Mouse (Mus musculus) forebrain, embryonic 13.5 days (tissue): ENCODE results near the gene Notch1. TPM values are rescaled to one million over a fixed set of nuclear protein-coding genes. Genes with fewer than 3 reads are reported as not detected.
A peak's percentile ranks its signal among the peaks of the same experiment; 100 is the strongest.

Experiments
- ATAC-seq: fragments of 200-750 bp; cut with Nextera tagmentation; 2 replicates; pipeline ENCODE4 v1.8.0; 2017
- H3K27ac ChIP-seq: fragments of 300-500 bp; sonication (generic); 2 replicates; pipeline ENCODE4 v1.5.1; 2015; ENCODE audit warnings: inconsistent platforms, mild to moderate bottlenecking, moderate library complexity
- H3K27me3 ChIP-seq: fragments of 300-500 bp; sonication (generic); 2 replicates; pipeline ENCODE4 v1.6.1; 2015; ENCODE audit warnings: mild to moderate bottlenecking, inconsistent platforms
- H3K36me3 ChIP-seq: fragments of 300-500 bp; sonication (generic); 2 replicates; pipeline ENCODE4 v1.6.1; 2015; ENCODE audit warnings: mild to moderate bottlenecking, inconsistent platforms; ENCODE audit not compliant: poor library complexity, severe bottlenecking
- H3K4me1 ChIP-seq: fragments of 300-500 bp; sonication (generic); 2 replicates; pipeline ENCODE4 v1.6.1; 2015; ENCODE audit warnings: inconsistent platforms
- H3K4me2 ChIP-seq: fragments of 300-500 bp; sonication (generic); 2 replicates; pipeline ENCODE4 v1.6.1; 2015; ENCODE audit warnings: inconsistent platforms, mild to moderate bottlenecking, moderate library complexity
- H3K4me3 ChIP-seq: fragments of 300-500 bp; sonication (generic); 2 replicates; pipeline ENCODE4 v1.5.1; 2015; ENCODE audit warnings: mild to moderate bottlenecking, inconsistent platforms
- H3K9ac ChIP-seq: fragments of 300-500 bp; sonication (generic); 2 replicates; pipeline ENCODE4 v1.6.1; 2015; ENCODE audit warnings: mild to moderate bottlenecking, inconsistent platforms
- H3K9me3 ChIP-seq: fragments of 300-500 bp; sonication (generic); replicated peaks from 2 replicates; pipeline ENCODE4 v1.6.1; 2016; ENCODE audit warnings: inconsistent platforms
- WGBS: fragments of 180-500 bp; shearing (Covaris S2); methylation state at CpG from one replicate; pipeline ENCODE4 v1.1.7; 2015; 5-methylcytosine and 5-hydroxymethylcytosine counted together
- polyA plus RNA-seq: library from polyadenylated mRNA; unstranded; fragments of >200 nt; fragmentation: Nextera tagmentation; extraction: Ambion mirVana; gene quantifications from 2 replicates; pipeline ENCODE4 v1.2.1, GENCODE M21; 2015

Notch1 gene
- polyA plus RNA-seq, 1 experiment from 2014 or later: 28.1 TPM

- Histone ChIP-seq H3K36me3 (peaks cover 48% of the 10 kb centered on the region), H3K9me3 (no peaks in the 10 kb centered on the region), H3K4me2 (peak overlapping the region; percentile 76), H3K27me3 (no peaks in the 10 kb centered on the region), H3K4me3 (0 out of 2 replicates have a peak overlapping the region, but pooled peaks have one; percentile 2), H3K4me1 (peaks cover 98% of the 10 kb centered on the region), H3K9ac (peak overlapping the region; percentile 60), H3K27ac (peak overlapping the region; percentile 98)
- 64% methylated on average over 11 of the region's 11 CpGs for WGBS
- ATAC-seq: no peak
Observed at GRCm38 (mm10) chr2:26497861-26498533, 18.5 kb downstream of the Notch1 start.

DNA sequence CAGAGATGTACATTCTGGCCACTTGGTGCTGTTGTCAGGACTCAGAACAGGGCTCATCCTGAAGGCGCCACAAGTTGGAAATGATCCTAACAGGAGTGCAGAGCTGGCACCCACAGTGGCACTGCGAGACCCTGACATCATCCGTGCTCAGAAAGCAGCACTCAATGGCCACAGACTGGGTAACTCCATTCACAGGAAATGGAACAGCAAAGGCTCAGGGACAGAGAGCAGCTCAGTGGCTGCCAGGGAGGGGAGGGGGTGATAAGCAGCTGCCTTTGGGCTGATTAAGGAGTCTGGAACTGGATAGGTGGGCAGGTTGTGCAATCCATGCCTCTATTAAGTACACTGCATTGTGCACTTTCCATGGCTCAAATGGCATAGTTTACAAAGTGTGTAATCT is 20.0 kb downstream of the Notch1 start:
- Histone ChIP-seq H3K9me3 (no peaks in the 10 kb centered on the region), H3K4me1 (peaks cover 100% of the 10 kb centered on the region), H3K4me3 (no peak overlapping the region), H3K9ac (peak overlapping the region; percentile 60), H3K27me3 (no peaks in the 10 kb centered on the region), H3K4me2 (peak overlapping the region; percentile 76), H3K27ac (peak overlapping the region; percentile 98), H3K36me3 (peaks cover 48% of the 10 kb centered on the region)
- 52% methylated on average over 3 of the region's 3 CpGs for WGBS
- ATAC-seq: no peak

GRCm38 (mm10) chr2:26495701-26496100 is 20.8 kb downstream of the Notch1 start:
- H3K4me1 ChIP-seq: peaks cover 100% of the 10 kb centered on the region
- H3K36me3 ChIP-seq: peaks cover 48% of the 10 kb centered on the region
- peak overlapping the region; percentile 76; the same call in 1 of the 2 replicates for H3K4me2 ChIP-seq
- ATAC-seq: no peak
- H3K27ac ChIP-seq: peak overlapping the region; percentile 99
- H3K9me3 ChIP-seq: no peaks in the 10 kb centered on the region
- no peaks in the 10 kb centered on the region for H3K27me3 ChIP-seq
- H3K9ac ChIP-seq: peak overlapping the region; percentile 60; the same call in 1 of the 2 replicates
- 55% methylated on average over 2 of the region's 2 CpGs for WGBS
- H3K4me3 ChIP-seq: no peak overlapping the region

GRCm38 (mm10) chr2:26494991-26495390 is 21.5 kb downstream of the Notch1 start:
- H3K4me2 ChIP-seq: peak overlapping the region; percentile 76
- WGBS: 67% methylated on average over 5 of the region's 5 CpGs
- H3K9ac ChIP-seq: 0 out of 2 replicates have a peak overlapping the region, but pooled peaks have one; percentile 17
- peaks cover 100% of the 10 kb centered on the region for H3K4me1 ChIP-seq
- peaks cover 48% of the 10 kb centered on the region for H3K36me3 ChIP-seq
- H3K27ac ChIP-seq: peak overlapping the region; percentile 99
- no peaks in the 10 kb centered on the region for H3K9me3 ChIP-seq
- H3K4me3 ChIP-seq: 0 out of 2 replicates have a peak overlapping the region, but pooled peaks have one; percentile 4
- no peaks in the 10 kb centered on the region for H3K27me3 ChIP-seq
- ATAC-seq: no peak

- ATAC-seq: no peak
- H3K4me3 ChIP-seq: 0 out of 2 replicates have a peak overlapping the region, but pooled peaks have one; percentile 1
- H3K9me3 ChIP-seq: no peaks in the 10 kb centered on the region
- H3K4me2 ChIP-seq: peak overlapping the region; percentile 76
- no peaks in the 10 kb centered on the region for H3K27me3 ChIP-seq
- 73% methylated on average over 7 of the region's 7 CpGs for WGBS
- H3K4me1 ChIP-seq: peaks cover 100% of the 10 kb centered on the region
- H3K9ac ChIP-seq: peak overlapping the region; percentile 17; the same call in 1 of the 2 replicates
- H3K36me3 ChIP-seq: peaks cover 44% of the 10 kb centered on the region
- peak overlapping the region; percentile 99 for H3K27ac ChIP-seq
Observed at GRCm38 (mm10) chr2:26494396-26494795, 22.1 kb downstream of the Notch1 start.

GRCm38 (mm10) chr2:26493021-26493781 is 23.3 kb downstream of the Notch1 start:
- WGBS: 29% methylated on average over 9 of the region's 9 CpGs
- peak overlapping the region; percentile 7; the same call in 1 of the 2 replicates for H3K4me3 ChIP-seq
- ATAC-seq: peak; percentile 41
- no peaks in the 10 kb centered on the region for H3K27me3 ChIP-seq
- peaks cover 32% of the 10 kb centered on the region for H3K36me3 ChIP-seq
- H3K9me3 ChIP-seq: no peaks in the 10 kb centered on the region
- H3K27ac ChIP-seq: peak overlapping the region; percentile 99
- H3K4me2 ChIP-seq: peak overlapping the region; percentile 76
- H3K9ac ChIP-seq: peak overlapping the region; percentile 47
- H3K4me1 ChIP-seq: peaks cover 100% of the 10 kb centered on the region

DNA sequence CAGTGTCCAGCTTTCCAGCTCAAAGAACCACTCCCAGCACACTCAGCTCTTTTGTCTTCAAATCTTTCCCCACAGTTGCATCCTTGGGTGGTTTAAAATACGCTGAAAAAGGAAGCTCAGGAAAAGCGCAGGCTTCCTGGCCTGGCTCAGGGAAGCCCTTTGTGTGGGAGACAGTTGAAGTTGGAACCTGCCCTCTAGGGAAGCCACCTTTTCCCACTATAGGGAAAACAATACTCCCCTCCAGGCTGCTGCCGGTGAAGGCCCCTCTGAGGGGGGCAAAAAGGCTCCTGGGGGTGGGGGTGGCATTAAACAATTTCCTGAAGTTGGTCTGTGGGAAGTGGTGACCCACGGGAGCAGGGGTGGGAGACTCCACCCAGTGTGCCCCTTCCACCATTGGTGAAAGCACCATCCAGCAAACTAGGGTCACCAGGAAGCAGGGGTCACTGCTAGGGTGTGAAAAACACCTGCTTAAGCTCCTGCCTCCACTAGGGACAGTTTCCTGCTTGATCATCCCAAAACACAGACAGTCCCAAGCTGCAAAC is 25.6 kb downstream of the Notch1 start:
- Histone ChIP-seq H3K27ac (peak overlapping the region; percentile 99), H3K4me1 (peaks cover 100% of the 10 kb centered on the region), H3K9ac (peak overlapping the region; percentile 62), H3K36me3 (peaks cover 13% of the 10 kb centered on the region), H3K9me3 (no peaks in the 10 kb centered on the region), H3K27me3 (no peaks in the 10 kb centered on the region), H3K4me3 (no peak overlapping the region), H3K4me2 (peak overlapping the region; percentile 58)
- 11% methylated on average over 4 of the region's 4 CpGs for WGBS
- ATAC-seq: no peak

GRCm38 (mm10) chr2:26488535-26489135 is 27.8 kb downstream of the Notch1 start:
- Histone ChIP-seq H3K9me3 (no peaks in the 10 kb centered on the region), H3K4me3 (peak overlapping the region; percentile 11; the same call in 1 of the 2 replicates), H3K27ac (peak overlapping the region; percentile 99), H3K27me3 (no peaks in the 10 kb centered on the region), H3K4me2 (peak overlapping the region; percentile 58), H3K9ac (peak overlapping the region; percentile 62), H3K36me3 (peaks cover 17% of the 10 kb centered on the region), H3K4me1 (peaks cover 100% of the 10 kb centered on the region)
- WGBS: 41% methylated on average over 9 of the region's 9 CpGs
- no peak for ATAC-seq

GRCm38 (mm10) chr2:26487322-26488021 is 29.0 kb downstream of the Notch1 start:
- H3K27me3 ChIP-seq: no peaks in the 10 kb centered on the region
- H3K9me3 ChIP-seq: no peaks in the 10 kb centered on the region
- H3K9ac ChIP-seq: peak overlapping the region; percentile 62
- peaks cover 28% of the 10 kb centered on the region for H3K36me3 ChIP-seq
- peak overlapping the region; percentile 21 for H3K4me3 ChIP-seq
- peak overlapping the region; percentile 99 for H3K27ac ChIP-seq
- peak; percentile 17; the same call in 1 of the 2 replicates for ATAC-seq
- WGBS: 5% methylated on average over 18 of the region's 18 CpGs
- peak overlapping the region; percentile 58 for H3K4me2 ChIP-seq
- H3K4me1 ChIP-seq: peaks cover 100% of the 10 kb centered on the region

DNA sequence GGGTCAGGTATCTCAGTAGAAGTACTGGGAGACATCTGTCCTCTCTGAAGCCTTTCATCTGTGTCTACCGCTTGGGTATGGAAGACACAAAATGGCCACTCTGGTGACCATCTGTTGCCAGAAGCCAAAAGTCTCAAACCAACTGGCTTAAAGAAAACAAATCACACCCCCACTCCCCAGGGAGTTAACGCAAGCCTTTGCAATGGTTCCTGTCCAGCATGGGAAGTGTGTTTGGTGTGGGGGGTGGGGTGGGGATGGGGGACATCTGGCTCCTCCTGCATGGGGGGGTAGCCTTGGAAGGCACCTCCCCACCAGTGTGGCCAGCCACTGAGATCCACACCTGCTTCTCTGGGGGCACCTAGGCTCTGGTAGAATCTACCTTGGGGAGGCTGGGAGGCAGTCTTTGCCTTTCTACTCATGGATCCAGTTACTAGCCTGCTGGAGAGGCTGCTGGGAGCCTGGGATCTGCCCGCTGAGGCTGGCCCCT is 29.6 kb downstream of the Notch1 start:
- Histone ChIP-seq H3K4me2 (peak overlapping the region; percentile 58), H3K9me3 (no peaks in the 10 kb centered on the region), H3K27ac (peak overlapping the region; percentile 99), H3K9ac (peak overlapping the region; percentile 62), H3K4me1 (peaks cover 100% of the 10 kb centered on the region), H3K36me3 (peaks cover 34% of the 10 kb centered on the region), H3K4me3 (peak overlapping the region; percentile 21; the same call in 1 of the 2 replicates), H3K27me3 (no peaks in the 10 kb centered on the region)
- 3% methylated on average over 3 of the region's 3 CpGs for WGBS
- no peak; the same call in 1 of the 2 replicates for ATAC-seq

- Histone ChIP-seq H3K9ac (peak overlapping the region; percentile 62), H3K4me3 (peak overlapping the region; percentile 21), H3K36me3 (peaks cover 40% of the 10 kb centered on the region), H3K27ac (peak overlapping the region; percentile 99), H3K4me1 (peaks cover 96% of the 10 kb centered on the region), H3K27me3 (no peaks in the 10 kb centered on the region), H3K9me3 (no peaks in the 10 kb centered on the region), H3K4me2 (peak overlapping the region; percentile 58)
- no peak for ATAC-seq
- WGBS: 12% methylated on average over 5 of the region's 5 CpGs
Observed at GRCm38 (mm10) chr2:26486264-26486810, 30.1 kb downstream of the Notch1 start.
